Mouse (Mus musculus): ENCODE data around the gene 1110008P14Rik. TPM values are rescaled to one million over a fixed set of nuclear protein-coding genes. Genes with fewer than 3 reads are reported as not detected.

1110008P14Rik gene
- total RNA-seq, 2 experiments from 2014 or later = 283 to 350 TPM

DNA sequence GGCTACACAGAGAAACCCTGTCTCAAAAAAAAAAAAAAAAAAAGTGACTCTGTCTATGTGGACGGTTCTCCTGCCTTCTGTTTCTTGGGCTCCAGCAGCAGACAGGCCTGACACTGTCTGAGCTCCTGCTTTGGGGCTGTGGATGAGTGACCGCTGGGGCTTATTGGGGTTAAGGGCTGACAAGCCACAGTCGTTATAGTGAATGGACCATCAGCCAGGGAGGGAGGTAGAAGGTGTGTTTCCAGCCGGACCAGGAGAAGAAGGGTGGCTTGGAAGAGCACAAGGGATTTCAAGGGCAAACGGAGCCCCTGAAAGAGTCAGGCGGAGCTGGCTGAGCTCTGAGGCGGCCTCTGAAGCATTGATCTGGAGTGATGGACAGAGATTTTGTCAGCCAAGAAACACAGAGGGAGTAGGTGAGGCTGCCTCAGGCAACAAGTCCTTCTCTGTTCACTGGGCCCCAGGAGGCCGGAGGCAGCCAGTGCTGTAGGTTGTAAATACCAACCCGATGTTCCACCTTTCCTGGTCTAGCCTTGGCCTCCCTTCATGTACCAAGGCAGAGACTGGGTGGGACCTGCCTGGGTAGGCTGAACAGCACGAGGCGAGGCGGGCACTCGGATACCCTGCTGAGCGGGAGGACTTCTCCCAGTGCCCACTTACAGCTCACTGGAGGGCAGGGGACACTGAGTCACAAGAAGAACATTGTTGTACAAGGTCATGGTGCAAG is 37.0 kb downstream of the 1110008P14Rik start:
- DNase-seq (ENCODE audit: low spot score in 2 of 2) = no peak

- peak; percentile 70 to 84 for DNase-seq (ENCODE audit: low spot score in 2 of 2)
Measured at GRCm38 (mm10) chr2:32344056-32344455, 37.7 kb downstream of the 1110008P14Rik start.

- DNase-seq (ENCODE audit: low spot score in 2 of 2) = no peak
Measured at GRCm38 (mm10) chr2:32343351-32343671, 38.4 kb downstream of the 1110008P14Rik start.

- peak; percentile 78 to 85 for DNase-seq (ENCODE audit: low spot score in 2 of 2)
Measured at GRCm38 (mm10) chr2:32342539-32343350, 39.0 kb downstream of the 1110008P14Rik start.

GRCm38 (mm10) chr2:32342039-32342438 is 39.7 kb downstream of the 1110008P14Rik start:
- no peak for DNase-seq (ENCODE audit: low spot score in 2 of 2)

- DNase-seq (ENCODE audit: low spot score in 2 of 2) = no peak
Measured at GRCm38 (mm10) chr2:32341634-32341939, 40.2 kb downstream of the 1110008P14Rik start.

GRCm38 (mm10) chr2:32340836-32341633 is 40.7 kb downstream of the 1110008P14Rik start:
- DNase-seq (ENCODE audit: low spot score in 2 of 2) = peak; percentile 69 to 82

GRCm38 (mm10) chr2:32339912-32340642 is 41.7 kb downstream of the 1110008P14Rik start:
- no peak for DNase-seq (ENCODE audit: low spot score in 2 of 2)

DNA sequence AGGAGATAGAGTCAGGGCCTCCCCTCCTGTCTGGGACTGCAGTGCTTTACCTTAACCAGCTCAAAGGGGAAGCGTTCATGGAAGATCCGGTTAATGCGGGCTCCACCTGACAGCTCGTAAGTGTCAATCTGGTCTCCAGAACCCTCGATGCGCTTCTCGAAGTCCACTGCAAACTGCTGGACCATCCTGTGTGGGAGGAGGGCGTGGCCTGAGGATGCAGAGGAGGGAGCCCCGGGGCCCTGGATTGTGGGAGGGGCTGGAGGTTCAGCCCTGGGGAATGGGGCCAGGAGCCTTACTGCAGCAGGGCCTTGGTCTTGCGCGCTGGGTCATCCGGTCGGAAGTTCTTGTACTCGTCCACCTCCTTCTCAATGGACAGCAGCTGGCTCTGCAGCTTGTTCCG is 45.9 kb downstream of the 1110008P14Rik start:
- DNase-seq (ENCODE audit: low spot score in 2 of 2) = no peak

GRCm38 (mm10) chr2:32332159-32332558 is 49.6 kb downstream of the 1110008P14Rik start:
- DNase-seq (ENCODE audit: low spot score in 2 of 2) = no peak

- no peak for DNase-seq (ENCODE audit: low spot score in 2 of 2)
Measured at GRCm38 (mm10) chr2:32329531-32329930, 52.2 kb downstream of the 1110008P14Rik start.

GRCm38 (mm10) chr2:32328911-32329460 is 52.8 kb downstream of the 1110008P14Rik start:
- no peak for DNase-seq (ENCODE audit: low spot score in 2 of 2)

DNA sequence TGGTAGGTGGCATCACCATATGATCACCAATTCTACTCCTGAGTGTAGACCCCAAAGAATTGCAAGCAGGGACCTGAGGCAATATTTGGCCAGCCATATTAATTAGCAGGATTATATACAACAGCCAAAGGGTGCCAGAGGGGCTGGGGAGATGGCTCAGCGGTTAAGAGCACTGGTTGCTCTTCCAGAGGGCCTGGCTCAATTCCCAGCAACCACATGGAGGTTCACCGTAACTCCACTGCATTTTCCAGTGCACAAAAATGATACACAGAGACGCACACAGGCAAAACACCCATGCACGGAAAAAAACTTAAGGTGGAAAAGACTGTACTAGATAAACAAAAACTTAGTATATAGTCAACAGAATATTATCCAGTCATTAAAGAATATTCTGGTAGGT is 54.5 kb downstream of the 1110008P14Rik start:
- no peak for DNase-seq (ENCODE audit: low spot score in 2 of 2)

Other genes starting within 250 kb of the 1110008P14Rik start
- 100 to 1,000 TPM; 259 to 266 TPM for gene Prrc2b, start 230.9 kb downstream of the 1110008P14Rik start, total RNA-seq (2021)
- gene Pomt1, start 145.3 kb downstream of the 1110008P14Rik start, total RNA-seq (2021) = 10 to 100 TPM; 19.3 to 23.5 TPM
- 10 to 100 TPM; 49.6 to 53.6 TPM for gene Uck1, start 121.8 kb downstream of the 1110008P14Rik start, total RNA-seq (2021)
- 10 to 100 TPM; 84.2 to 88.5 TPM for gene Golga2, start 94.6 kb downstream of the 1110008P14Rik start, total RNA-seq (2021)
- 100 to 1,000 TPM; 205 to 210 TPM for gene Swi5, start 93.9 kb downstream of the 1110008P14Rik start, total RNA-seq (2021)
- gene Ciz1, start 29.6 kb downstream of the 1110008P14Rik start, total RNA-seq (2021) = 10 to 100 TPM; 66.4 to 78.3 TPM
- gene Dnm1, start 28.6 kb downstream of the 1110008P14Rik start, total RNA-seq (2021) = 1,000 to 10,000 TPM; 1,236 to 1,244 TPM
- under 1 TPM; 0.77 to 0.84 TPM for gene Lcn2, start 6.3 kb upstream of the 1110008P14Rik start, total RNA-seq (2021)
- gene Ptges2, start 14.0 kb upstream of the 1110008P14Rik start, total RNA-seq (2021) = 10 to 100 TPM; 49.5 to 51.2 TPM
- gene Naif1, start 68.5 kb upstream of the 1110008P14Rik start, total RNA-seq (2021) = 1 to 10 TPM; 3.7 to 4.6 TPM
- gene Slc25a25, start 69.5 kb upstream of the 1110008P14Rik start, total RNA-seq (2021) = 10 to 100 TPM; 67.5 to 72.1 TPM
- 10 to 100 TPM; 67.3 to 68.4 TPM for gene Fam102a, start 153.4 kb upstream of the 1110008P14Rik start, total RNA-seq (2021)
- gene Dpm2, start 188.9 kb upstream of the 1110008P14Rik start, total RNA-seq (2021) = 10 to 100 TPM; 71.4 to 77.1 TPM
- 10 to 100 TPM in 1 of 2 experiments, 1 to 10 TPM in 1; 8.6 to 10.3 TPM for gene Pip5kl1, start 192.9 kb upstream of the 1110008P14Rik start, total RNA-seq (2021)
- gene 9430097D07Rik, start 193.7 kb upstream of the 1110008P14Rik start, total RNA-seq (2021) = under 1 TPM; 0.79 to 0.82 TPM
- 10 to 100 TPM; 40.6 TPM for gene St6galnac4, start 205.2 kb upstream of the 1110008P14Rik start, total RNA-seq (2021)
- gene St6galnac6, start 217.8 kb upstream of the 1110008P14Rik start, total RNA-seq (2021) = 100 to 1,000 TPM; 113 to 130 TPM
- gene Ak1, start 239.8 kb upstream of the 1110008P14Rik start, total RNA-seq (2021) = 100 to 1,000 TPM; 151 to 160 TPM

All from left cerebral cortex, adult 18-20 months (tissue).